Mouse (Mus musculus): Measurements from ENCODE around the gene Gm5105.

Gene Gm5105

DNA sequence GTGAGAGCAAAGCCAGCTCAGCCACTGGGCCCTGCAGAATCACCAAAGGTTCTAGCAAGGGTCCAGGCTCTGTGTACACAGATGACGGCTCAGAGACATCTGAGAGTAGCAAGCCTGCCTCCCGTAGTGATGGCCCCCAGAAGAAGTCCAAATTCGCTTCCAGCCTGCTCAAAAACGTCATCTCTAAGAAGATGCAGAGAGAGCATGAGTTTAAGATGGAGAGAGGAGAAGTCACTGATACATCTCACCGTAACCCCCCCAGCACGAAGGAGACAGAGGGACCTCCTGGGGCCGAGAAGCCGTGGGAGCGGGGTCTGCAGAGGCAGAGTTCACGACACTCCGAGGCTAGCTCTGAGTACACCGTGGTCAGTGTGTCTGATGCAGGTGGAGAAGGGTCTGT is at the start of gene Gm5105:
Gene Gm5105, minus strand, starts transcription at position 101 of the 400 bp plus-strand sequence.
- in situ Hi-C loops (cut with MboI, MseI) = no loop called here

DNA sequence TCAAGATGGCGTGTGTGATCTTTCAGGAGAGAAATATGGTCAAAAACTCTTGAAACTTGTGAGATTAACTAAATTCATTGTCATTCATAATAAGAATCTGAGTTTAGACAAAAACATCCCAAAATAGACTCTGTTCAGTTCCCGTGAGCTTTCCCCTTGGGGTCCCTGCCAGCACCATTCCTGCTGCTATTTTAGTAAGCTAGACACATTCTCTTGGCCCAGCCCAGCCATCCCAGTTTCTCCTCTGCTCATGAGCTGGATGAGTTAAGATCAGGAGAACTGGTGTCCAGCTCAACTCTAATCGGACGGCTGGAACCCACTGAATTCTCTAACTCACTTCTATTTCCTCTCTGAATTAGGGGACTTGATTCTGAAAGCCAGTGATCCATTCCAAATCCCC is 49.7 kb upstream of the Gm5105 start:
- in situ Hi-C loops (cut with MboI, MseI) = no loop called here

DNA sequence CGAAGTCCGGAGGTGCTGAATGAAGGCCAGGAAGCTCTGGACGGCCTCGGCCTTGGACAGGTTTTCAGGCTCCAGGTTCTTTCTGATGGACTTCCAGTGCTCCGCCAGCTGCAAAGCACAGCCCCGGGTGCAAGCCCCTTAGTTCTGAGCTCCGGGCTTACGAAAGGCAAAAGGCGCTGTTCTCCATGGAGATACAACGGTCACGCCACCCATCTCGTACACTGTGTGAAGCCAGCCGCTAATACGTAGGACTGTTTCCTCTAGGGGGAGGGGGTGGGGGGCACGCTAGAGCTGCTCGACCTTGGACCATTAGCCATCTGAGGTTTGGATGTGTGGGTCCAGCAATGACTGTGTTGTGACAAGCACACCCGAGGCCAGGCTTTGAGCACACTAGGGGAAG is 46.9 kb upstream of the Gm5105 start:
- in situ Hi-C loops (cut with MboI, MseI) = no loop called here

DNA sequence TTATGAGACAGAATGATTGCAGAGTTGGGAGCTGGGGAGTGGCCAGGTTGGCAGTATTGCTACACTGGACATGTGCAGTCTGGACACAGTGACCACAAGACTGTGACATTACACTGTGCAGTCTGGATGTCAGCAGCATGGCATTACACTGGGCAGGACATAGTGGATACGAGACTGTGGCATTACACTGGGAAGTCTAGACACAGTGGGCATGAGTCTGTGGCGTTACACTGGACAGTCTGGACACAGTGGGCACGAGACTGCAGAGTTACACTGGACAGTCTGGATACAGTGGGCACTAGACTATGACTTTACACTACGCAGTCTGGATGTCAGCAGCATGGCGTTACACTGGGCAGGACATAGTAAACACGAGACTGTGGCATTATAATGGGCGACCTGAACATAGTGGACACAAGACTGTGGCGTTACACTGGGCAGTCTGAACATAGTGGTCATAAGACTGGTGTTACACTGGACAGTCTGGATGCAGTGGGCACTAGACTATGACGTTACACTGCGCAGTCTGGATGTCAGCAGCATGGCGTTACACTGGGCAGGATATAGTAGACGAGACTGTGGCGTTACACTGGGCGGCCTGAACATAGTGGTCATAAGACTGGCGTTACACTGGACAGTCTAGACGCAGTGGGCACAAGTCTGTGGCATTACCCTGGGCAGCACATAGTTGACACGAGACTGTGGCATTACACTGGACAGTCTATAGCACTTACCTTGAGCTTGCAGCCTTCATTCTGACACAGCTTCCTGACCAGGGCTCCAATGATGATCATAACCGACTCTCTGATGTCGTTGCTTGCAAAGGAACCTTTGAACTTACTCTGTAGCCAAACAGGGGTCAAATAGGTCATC is 44.0 kb upstream of the Gm5105 start:
- in situ Hi-C loops (cut with MboI, MseI) = no loop called here

DNA sequence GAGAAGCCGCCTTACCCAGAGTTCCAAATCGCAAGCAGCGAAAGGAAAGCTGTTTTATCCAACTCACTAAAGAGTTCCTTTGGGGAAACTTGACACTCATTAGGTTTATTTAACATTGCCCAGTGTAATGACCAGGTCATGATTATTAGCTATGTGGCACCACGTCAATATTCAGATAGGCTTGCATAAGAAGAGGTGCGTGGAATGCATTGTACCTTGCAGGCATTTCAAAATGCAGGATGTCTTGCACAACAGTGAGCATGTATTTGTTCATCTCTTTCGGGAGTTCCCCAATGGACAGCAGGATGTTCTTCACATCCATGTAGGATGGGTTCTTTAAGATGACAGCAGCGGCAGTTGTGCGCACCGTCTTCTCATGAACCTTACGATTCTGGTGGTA is 39.7 kb upstream of the Gm5105 start:
- in situ Hi-C loops (cut with MboI, MseI) = no loop called here

DNA sequence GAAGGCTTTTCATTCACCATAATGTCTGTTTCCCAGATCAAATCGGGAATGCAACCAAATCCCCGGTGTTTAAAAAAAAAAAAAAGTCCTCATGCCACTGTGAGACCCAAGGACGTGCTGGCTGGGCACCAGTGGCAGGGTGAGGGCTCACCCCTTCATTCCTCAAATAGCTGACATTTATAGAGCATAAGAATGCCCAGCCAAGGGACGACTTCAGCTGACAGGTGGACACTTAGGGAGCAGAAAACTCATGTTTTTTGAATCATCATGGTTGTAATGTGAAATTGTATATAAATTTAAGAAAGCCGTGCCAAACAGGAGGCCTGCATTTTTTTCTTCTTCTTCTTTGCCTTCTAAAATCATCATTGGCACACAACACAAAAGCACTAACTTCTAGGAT is 37.9 kb upstream of the Gm5105 start:
- in situ Hi-C loops (cut with MboI, MseI) = no loop called here

DNA sequence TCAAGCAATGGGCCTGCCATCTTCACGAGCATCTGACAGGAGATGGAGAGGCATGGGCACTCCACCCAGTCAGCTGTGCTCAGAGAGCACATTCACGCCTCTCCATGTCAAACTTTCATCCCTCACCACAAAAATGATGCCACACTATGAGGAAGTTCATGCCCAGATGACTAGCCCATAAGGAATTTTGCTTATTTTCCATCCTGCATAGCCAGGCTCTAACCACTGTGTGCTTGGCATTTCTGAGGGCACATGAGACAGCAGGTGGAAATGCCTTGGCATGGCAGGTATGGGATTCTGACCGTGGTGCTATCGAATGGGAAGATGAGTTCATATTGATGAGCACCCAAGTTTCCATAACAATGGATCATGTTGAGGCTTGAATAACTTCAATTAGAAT is 36.5 kb upstream of the Gm5105 start:
- in situ Hi-C loops (cut with MboI, MseI) = no loop called here

DNA sequence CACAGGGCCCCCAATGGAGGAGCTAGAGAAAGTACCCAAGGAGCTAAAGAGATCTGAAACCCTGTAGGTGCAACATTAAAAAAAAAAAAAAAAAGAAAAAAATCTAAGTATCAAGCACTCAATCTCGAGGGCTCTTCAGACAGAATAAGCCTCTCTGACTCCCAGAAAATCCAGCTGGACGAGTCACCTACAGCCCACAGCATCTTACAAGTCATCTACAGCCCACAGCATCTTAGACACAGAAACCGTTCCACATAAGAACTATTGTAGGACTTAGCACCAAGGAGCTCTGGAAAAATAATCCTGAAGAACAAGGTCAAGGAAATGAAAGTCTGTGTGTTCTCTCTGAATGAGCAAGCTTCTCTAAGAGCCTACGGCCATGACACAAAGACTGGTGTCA is 34.7 kb upstream of the Gm5105 start:
- in situ Hi-C loops (cut with MboI, MseI) = no loop called here

DNA sequence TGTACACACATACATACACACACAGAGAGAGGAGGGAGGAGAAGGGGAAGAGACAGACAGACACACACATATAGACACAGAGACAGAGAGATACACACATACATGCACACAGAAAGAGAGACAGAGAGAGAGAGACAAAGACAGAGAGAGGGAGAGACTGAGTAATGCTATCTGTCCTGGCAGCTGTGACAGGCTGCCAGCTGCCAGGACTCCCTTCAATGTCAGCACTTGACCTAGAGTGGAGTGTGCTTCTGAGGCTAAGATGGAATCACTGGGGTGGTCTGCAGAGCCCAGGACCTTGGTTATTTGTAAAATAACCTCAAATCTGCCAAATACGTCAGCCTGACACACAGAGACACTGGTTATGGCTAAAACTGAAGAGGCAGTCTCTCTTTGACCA is 30.5 kb upstream of the Gm5105 start:
- in situ Hi-C loops (cut with MboI, MseI) = loop anchor here (25.0 kb wide), 1 partner anchor 1165 kb away; no protein-coding TSS in a partner anchor

DNA sequence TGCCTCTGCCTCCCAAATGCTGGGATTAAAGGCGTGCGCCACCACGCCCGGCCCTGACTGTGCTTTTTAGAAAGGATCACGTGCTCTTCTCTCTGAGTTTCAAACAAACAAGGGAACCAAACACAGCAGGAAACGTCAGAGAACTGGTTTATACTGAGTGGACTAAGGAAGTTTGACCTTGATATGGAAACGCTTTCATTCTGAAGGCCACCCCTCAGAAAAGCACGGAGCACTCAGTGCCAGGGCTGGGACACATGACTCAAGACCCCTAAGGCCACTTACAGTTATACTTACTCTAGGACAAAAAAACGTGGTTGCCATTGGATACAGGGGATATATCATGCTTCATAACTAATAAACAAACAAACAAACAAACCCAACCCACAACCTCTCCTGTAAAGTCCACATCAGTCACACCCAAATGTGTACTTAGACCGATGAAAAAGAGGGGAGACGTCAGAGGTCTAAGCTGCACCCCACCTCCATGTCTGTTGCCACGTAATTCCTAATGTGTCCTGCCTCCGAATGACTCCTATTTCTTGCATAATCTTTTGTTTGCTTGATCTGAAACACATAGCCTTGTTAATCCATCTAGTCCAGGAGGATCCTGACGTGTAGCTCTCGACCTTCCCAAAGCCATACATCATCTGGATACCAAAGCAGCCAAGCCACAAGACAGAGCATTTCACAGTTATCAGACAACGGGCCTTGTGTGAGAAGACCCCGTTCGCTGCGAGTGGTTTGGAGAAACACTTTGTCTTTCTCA is 29.3 kb upstream of the Gm5105 start:
- in situ Hi-C loops (cut with MboI, MseI) = loop anchor here (25.0 kb wide), 1 partner anchor 1166 kb away; no protein-coding TSS in a partner anchor

DNA sequence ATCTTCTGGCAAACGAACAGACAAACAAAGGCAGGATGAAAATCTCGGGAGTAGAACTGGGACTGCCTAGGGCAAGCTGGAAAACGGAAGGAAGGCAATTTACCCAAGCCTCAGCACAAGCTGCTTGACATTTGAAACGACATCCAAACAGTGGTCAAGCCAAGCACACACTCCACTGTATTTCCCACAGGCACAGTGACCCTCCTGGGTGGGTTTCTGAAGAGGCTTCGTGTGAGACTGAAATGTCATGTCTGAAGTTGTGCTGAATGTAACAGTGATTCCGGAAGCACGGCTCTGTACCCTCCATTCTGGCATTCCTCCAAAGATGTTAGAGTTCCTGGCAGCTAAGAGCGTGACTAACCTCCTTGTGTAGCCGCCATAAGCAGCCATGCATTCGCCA is 28.5 kb upstream of the Gm5105 start:
- in situ Hi-C loops (cut with MboI, MseI) = loop anchor here (25.0 kb wide), 1 partner anchor 1167 kb away; no protein-coding TSS in a partner anchor

DNA sequence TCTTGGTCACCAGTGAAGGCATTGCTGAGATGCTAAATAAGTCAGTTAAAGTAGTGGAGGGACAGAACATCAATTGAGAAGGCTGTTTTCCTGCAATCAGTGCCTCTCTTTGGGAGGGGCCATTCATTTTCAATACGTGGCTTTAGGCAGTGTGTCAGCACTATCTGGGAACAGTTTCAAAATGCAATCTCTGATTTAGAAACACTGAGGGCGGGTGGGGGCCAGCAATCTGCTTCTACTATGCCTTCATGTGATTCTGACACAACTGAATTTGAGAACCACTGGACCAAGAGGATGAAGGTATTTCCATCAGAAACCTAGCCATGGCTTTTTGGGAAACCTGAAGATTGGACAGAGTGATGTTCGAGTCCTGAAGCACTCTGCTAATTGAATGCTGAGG is 28.1 kb upstream of the Gm5105 start:
- in situ Hi-C loops (cut with MboI, MseI) = loop anchor here (25.0 kb wide), 1 partner anchor 1167 kb away; no protein-coding TSS in a partner anchor

DNA sequence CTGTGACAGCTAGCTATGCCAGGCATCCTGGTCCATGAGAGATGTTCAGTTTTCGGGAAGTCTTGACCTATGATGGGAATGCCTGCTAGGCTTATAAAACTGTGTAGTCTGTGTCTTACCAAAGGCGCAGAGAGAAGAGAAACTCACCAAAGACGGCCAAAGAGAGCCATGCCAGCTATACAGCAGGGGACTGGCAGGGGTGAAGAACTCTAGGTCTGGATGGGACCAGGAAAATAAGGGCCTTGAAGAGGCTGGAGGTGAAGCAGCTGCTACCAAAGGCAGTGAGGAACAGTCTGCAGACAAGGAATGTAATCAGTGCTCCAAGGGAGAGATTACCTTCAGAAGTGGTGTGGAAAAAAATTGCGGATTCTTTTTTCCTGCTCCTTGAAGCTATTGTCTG is 16.7 kb upstream of the Gm5105 start:
- in situ Hi-C loops (cut with MboI, MseI) = loop anchor here (25.0 kb wide), 1 partner anchor 1178 kb away; no protein-coding TSS in a partner anchor

DNA sequence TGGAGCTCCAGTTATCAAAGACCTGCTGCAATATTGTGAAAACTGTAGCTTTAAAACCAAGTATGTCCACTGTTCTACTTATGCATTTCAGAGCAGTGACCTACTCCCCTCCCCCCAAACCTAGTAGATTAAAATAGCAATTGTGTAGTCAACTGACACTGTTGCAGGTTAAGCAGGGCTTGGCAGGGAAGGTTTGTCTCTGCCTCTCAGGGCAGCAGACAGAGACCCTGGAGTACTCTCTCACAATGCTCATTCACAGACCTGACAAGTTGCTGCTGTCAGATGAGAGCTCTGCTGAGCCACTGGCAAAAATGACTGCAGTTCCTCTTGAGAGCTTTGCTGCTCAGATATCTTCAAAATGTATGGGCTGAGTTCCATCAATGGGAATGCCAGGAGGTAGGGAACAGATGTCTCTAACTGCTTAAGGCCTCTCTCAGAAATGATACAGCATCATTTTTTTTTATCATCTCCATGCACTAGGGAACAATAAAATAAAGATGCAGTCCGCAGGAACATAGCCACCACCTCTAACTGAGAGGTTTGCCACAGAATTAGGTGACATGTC is 16.0 kb upstream of the Gm5105 start:
- in situ Hi-C loops (cut with MboI, MseI) = loop anchor here (25.0 kb wide), 1 partner anchor 1179 kb away; no protein-coding TSS in a partner anchor

DNA sequence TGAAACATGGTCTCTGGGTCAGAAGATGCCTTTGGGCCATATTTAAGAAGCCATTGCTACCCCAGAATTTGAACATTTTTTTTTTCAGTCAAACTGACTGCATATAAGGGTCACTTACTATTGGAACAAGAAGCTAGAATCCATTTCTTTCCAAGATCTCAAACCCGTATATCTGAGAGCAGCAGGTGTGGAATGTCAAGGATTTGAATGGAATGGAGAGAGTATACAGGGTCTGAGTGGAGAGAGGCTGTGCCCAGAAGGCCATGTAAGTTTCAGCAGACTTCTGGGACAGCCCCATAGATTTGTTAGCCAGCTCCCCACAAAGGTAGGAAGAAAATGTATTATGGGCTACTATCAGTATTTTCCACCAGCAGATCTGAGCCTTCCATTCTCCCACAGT is 11.5 kb upstream of the Gm5105 start:
- in situ Hi-C loops (cut with MboI, MseI) = loop anchor here (25.0 kb wide), 1 partner anchor 1184 kb away; no protein-coding TSS in a partner anchor

DNA sequence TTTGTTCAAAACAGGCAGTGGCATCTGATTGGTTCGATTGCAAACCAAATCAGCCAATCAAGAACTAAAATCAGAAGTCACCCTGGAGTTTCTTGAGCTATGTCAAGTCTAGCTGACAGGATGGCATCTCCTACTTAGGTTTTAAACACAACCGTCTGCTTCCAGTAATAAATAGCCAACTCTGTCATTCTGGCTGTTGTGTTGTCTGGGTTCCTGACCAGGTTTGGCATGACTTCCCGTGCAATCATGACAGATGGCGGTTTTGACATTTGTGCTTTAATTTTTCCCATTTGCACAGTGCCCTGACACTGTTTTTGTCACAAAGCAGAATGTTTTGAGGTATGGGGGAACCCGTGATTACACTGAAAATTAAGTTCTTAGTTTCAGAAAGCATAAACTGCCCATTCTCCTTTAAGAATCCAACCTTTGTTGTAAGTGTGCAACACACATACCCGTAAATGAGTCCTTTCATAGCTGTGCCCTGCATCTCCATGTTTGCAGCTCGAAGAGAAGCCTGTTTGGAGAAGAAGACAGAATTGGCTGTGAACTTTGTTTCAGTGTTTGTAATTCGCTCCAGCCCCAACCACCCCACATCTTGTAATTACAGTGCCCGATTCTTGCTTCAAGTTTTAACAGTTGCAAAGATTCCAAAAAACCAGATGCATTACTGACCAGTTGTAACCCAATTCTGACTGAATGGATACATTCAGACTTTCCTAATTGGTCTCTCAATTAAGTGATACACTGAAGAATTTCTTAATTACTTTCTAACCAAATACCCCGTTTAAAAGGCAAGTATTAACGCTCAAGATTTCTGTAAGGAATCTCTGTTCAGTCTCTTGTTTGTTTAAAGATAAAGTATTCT is 10.5 kb upstream of the Gm5105 start:
- in situ Hi-C loops (cut with MboI, MseI) = loop anchor here (25.0 kb wide), 1 partner anchor 1185 kb away; no protein-coding TSS in a partner anchor

DNA sequence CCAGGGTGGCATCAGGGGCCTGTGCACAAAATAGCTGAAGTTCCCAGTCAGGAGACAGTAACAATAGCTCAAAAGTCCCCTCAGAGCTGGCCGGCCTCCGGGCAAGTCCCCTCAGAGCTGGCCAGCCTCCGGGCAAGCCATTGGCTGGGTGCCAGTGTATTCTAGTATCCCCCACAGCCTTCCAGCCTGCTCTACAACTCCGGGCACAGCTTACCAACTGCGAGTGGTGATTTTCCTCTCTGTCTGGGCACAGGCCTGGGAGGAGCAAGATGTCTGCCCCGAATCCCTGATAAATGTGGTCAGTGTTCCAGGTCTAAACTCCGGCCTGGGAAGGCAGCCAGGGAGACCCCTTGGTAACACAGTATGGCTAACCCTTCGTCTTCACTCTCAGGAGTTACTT is 8.0 kb upstream of the Gm5105 start:
- in situ Hi-C loops (cut with MboI, MseI) = loop anchor here (25.0 kb wide), 1 partner anchor 1187 kb away; no protein-coding TSS in a partner anchor

DNA sequence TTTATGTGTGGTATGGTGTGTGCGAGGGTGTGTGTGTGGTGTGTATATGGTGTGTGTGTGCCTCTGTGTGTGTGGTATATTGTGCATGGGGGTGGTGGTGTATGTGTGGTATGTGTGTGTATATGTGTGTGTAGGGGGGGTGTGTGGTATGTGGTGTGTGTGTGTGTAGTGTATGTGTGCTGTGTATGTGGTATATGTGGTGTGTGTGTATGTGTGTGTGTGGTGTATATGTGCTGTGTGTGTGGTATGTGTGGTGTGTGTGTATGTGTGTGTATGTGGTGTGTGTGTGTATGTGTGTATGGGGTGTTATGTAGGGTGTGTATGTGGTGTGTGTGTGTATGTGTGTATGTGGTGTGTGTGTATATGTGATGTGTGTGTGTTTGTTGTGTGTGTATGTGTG is 7.0 kb upstream of the Gm5105 start:
- in situ Hi-C loops (cut with MboI, MseI) = no loop called here

DNA sequence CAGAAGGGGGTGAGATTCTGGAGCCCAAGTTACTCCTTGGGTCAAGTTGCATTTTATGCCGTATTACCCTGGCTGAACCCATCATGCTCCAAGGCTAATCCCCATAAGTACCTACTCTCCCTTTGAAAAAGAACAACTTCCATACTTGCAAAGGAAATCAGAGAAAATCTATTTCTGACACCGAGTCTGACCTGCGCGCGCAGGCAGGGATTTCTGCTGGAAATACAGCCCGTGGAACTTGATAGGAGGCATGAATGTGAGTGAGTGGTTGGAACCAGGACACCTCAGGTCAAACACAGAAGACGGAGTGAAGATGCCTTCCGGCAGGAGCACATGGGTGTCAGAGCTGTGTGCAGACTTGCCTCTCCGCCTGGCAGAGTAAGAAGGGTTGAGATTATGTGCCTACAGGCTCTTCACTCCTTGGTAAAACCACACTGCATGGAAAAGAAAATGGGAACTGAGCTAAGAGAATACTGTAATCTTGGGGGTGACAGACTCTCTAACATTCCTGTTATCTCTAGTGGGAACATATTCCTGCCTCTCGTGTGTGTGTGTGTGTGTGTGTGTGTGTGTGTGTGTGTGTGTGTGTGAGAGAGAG is 4.4 kb upstream of the Gm5105 start:
- in situ Hi-C loops (cut with MboI, MseI) = no loop called here

DNA sequence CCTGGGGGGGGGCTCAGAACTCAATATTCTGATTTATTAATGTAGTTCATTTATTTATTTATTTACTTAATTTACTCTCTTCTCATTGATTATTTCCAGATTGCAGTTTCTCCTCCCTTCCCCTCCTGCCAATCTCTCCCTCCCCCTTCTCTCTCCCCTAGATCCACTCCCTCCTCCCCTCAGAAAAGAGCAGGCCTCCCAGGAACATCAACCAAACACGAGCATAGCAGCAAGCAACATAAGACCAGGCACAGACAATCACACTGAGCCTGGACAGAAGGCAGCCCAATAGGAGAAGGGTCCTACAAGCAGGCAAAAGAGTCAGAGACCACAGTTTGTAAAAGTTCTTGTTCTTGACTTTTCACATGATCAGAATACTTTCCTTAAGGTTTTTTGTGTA is 3.8 kb upstream of the Gm5105 start:
- in situ Hi-C loops (cut with MboI, MseI) = no loop called here
